Mouse (Mus musculus): ENCODE results near the gene Taf15.

DNA sequence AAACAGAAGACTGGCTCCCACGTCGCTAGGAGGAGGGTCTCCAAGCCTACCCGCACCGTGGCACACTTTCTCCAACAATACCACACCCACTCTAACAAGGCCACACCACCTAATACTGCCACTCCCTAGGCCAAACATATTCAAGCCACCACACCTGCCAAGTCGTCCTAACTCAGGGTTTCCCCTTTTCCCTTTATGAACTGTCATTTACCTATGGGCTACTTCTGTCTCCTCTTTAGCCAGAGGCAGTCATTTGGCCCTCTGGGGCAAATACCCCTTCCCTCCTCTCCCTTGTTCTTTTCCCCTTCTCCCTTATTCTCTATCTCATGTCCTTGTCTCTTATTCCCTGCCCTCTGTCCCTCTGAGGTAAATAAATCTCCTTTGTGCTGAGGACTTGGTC, 78.8 kb downstream of the Taf15 start:
- no peak for TF ChIP-seq CTCF (conservative IDR thresholded peaks at IDR 0.05; ENCODE audit: low read length)
- no peak for TF ChIP-seq NANOG (IDR thresholded peaks at IDR 0.05; ENCODE audit: borderline replicate concordance, low read length)
- no peak for TF ChIP-seq POU5F1 (IDR thresholded peaks at IDR 0.05; ENCODE audit: borderline replicate concordance, low read length)

Data from E14TG2a.4 (cell line).